Mouse (Mus musculus): ENCODE data around the gene Ankrd13d.

DNA sequence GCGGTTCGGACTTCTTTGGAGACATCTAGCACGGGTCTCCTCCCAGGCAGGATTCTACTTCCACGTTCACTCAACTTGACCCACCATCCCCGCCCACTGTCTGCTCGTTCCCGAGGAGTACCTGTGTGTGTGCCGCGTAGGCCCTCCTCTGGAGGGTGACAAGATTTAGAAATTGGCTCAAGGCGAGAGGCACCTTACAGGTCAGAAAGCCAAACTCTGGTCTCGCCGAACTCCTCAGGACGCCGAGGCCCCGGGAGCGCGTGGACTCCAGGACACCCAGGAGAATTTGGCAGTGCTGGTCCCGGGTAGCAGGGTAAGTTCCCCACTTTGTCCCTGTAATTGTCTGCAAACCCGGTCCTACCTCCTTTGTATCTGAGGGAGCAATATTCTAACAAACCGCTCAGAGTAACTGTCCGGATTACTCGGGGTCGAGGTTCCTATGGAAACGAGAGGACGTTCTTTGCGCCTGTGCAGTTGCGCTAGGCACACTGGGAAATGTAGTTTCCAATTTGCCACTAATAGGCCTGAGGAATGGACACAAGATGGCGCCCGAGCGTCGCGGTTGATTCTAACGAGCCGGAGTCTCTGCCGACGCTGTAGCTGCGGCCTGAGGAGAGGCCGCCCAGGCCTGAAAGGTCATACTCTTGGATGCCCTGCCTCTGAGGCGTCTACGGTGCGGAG is 25.6 kb downstream of the Ankrd13d start:
- TF ChIP-seq EP300 (optimal IDR thresholded peaks at IDR 0.05) (no peak), CTCF (IDR thresholded peaks at IDR 0.05; ENCODE audit: low read depth) (peak; percentile 95)
